Mouse (Mus musculus) hindbrain, embryonic 13.5 days (tissue): ENCODE data around the gene Slc16a13. TPM values are rescaled to one million over a fixed set of nuclear protein-coding genes. Genes with fewer than 3 reads are reported as not detected.
A peak's percentile ranks its signal among the peaks of the same experiment; 100 is the strongest.

Experiments
- ATAC-seq: fragments of 200-750 bp; cut with Nextera tagmentation; 2 replicates; pipeline ENCODE4 v1.8.0; 2017; ENCODE audit warnings: moderate TSS enrichment; ENCODE audit not compliant: low FRiP score
- H3K27ac ChIP-seq: fragments of 300-500 bp; sonication (generic); 2 replicates; pipeline ENCODE4 v1.5.1; 2015; ENCODE audit warnings: inconsistent platforms, mild to moderate bottlenecking, moderate library complexity
- H3K27me3 ChIP-seq: fragments of 300-500 bp; sonication (generic); 2 replicates; pipeline ENCODE4 v1.6.1; 2015; ENCODE audit warnings: mild to moderate bottlenecking, inconsistent platforms
- H3K36me3 ChIP-seq: fragments of 300-500 bp; sonication (generic); 2 replicates; pipeline ENCODE4 v1.6.1; 2015; ENCODE audit warnings: mild to moderate bottlenecking, inconsistent platforms
- H3K4me1 ChIP-seq: fragments of 300-500 bp; sonication (generic); replicated peaks from 2 replicates; pipeline ENCODE4 v1.6.1; 2015; ENCODE audit warnings: inconsistent platforms
- H3K4me2 ChIP-seq: fragments of 300-500 bp; sonication (generic); 2 replicates; pipeline ENCODE4 v1.6.1; 2015; ENCODE audit warnings: inconsistent platforms, mild to moderate bottlenecking, moderate library complexity
- H3K4me3 ChIP-seq: fragments of 300-500 bp; sonication (generic); 2 replicates; pipeline ENCODE4 v1.5.1; 2015; ENCODE audit warnings: mild to moderate bottlenecking, inconsistent platforms
- H3K9ac ChIP-seq: fragments of 300-500 bp; sonication (generic); 2 replicates; pipeline ENCODE4 v1.6.1; 2015; ENCODE audit warnings: mild to moderate bottlenecking, inconsistent platforms
- H3K9me3 ChIP-seq: fragments of 300-500 bp; sonication (generic); 2 replicates; pipeline ENCODE4 v1.6.1; 2016; ENCODE audit warnings: inconsistent platforms
- WGBS: fragments of 180-500 bp; shearing (Covaris S2); methylation state at CpG from one replicate; pipeline ENCODE4 v1.1.7; 2015; 5-methylcytosine and 5-hydroxymethylcytosine counted together
- polyA plus RNA-seq: library from polyadenylated mRNA; unstranded; fragments of >200 nt; fragmentation: Nextera tagmentation; extraction: Ambion mirVana; gene quantifications from 2 replicates; pipeline ENCODE4 v1.2.1, GENCODE M21; 2015

The Slc16a13 gene
- polyA plus RNA-seq, 1 experiment from 2014 or later = 16.1 TPM

- Histone ChIP-seq H3K9me3 (no peaks in the 10 kb centered on the region), H3K4me3 (no peak overlapping the region), H3K4me2 (no peak overlapping the region), H3K27me3 (peaks cover 45% of the 10 kb centered on the region), H3K27ac (no peak overlapping the region), H3K9ac (0 out of 2 replicates have a peak overlapping the region, but pooled peaks have one; percentile 89), H3K4me1 (peaks cover 59% of the 10 kb centered on the region), H3K36me3 (peaks cover 10% of the 10 kb centered on the region)
- ATAC-seq = no peak
- 93% methylated on average over 4 of the region's 4 CpGs for WGBS
These were observed 2.8 kb downstream of the Slc16a13 start for GRCm38 (mm10) chr11:70218039-70218438.

- WGBS = 50% methylated on average over 3 of the region's 3 CpGs
- H3K36me3 ChIP-seq = peaks cover 10% of the 10 kb centered on the region
- no peak overlapping the region for H3K27ac ChIP-seq
- no peak overlapping the region for H3K9ac ChIP-seq
- ATAC-seq = no peak
- H3K27me3 ChIP-seq = peaks cover 60% of the 10 kb centered on the region
- H3K9me3 ChIP-seq = no peaks in the 10 kb centered on the region
- peaks cover 51% of the 10 kb centered on the region for H3K4me1 ChIP-seq
- no peak overlapping the region for H3K4me3 ChIP-seq
- no peak overlapping the region for H3K4me2 ChIP-seq
These were observed 4.8 kb downstream of the Slc16a13 start for GRCm38 (mm10) chr11:70216103-70216502.

GRCm38 (mm10) chr11:70215301-70215700 is 5.6 kb downstream of the Slc16a13 start:
- WGBS = 10% methylated on average over 22 of the region's 22 CpGs
- Histone ChIP-seq H3K36me3 (peaks cover 10% of the 10 kb centered on the region), H3K4me3 (peak overlapping the region; percentile 7), H3K4me2 (peak overlapping the region; percentile 68; the same call in 1 of the 2 replicates), H3K27me3 (peaks cover 64% of the 10 kb centered on the region), H3K4me1 (peaks cover 50% of the 10 kb centered on the region), H3K9ac (0 out of 2 replicates have a peak overlapping the region, but pooled peaks have one; percentile 6), H3K9me3 (no peaks in the 10 kb centered on the region), H3K27ac (no peak overlapping the region)
- ATAC-seq = no peak

- Histone ChIP-seq H3K4me1 (peaks cover 45% of the 10 kb centered on the region), H3K27ac (no peak overlapping the region), H3K36me3 (peaks cover 10% of the 10 kb centered on the region), H3K4me2 (peak overlapping the region; percentile 68), H3K9me3 (no peaks in the 10 kb centered on the region), H3K4me3 (peak overlapping the region; percentile 39), H3K9ac (no peak overlapping the region; the same call in 1 of the 2 replicates), H3K27me3 (peaks cover 64% of the 10 kb centered on the region)
- 3% methylated on average over 18 of the region's 18 CpGs for WGBS
- 0 out of 2 replicates have a peak, but pooled peaks have one; percentile 32 for ATAC-seq
These were observed 6.0 kb downstream of the Slc16a13 start for GRCm38 (mm10) chr11:70214856-70215209.

DNA sequence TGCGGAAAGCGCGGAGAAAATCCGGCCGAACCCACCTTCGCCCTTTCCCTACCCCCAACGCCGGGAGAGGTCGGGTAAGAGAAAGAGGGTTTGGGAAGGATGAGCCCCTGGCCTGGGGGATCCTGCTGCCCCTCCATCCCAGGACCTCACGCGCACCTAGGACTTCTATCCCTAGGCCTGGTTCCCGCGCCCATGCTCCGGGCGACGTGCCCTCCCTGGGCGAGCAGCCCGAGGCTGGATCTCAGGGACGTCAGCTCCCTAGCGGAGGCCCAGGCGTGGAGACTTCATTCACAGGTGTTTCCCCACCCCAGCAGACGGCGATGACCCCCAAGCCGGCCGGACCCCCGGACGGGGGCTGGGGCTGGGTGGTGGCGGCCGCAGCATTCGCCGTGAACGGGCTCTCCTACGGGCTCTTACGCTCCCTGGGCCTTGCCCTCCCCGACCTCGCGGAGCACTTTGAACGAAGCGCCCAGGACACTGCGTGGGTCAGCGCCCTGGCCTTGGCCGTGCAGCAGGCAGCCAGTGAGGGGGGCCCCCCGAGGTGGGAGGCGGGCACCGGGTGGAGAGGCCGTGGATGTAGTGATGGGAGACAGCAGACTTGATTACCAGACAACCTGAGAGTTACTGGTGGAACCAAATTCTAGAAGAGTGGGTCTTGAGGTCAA is 6.5 kb downstream of the Slc16a13 start:
- peak overlapping the region; percentile 39 for H3K4me3 ChIP-seq
- no peaks in the 10 kb centered on the region for H3K9me3 ChIP-seq
- ATAC-seq = 0 out of 2 replicates have a peak, but pooled peaks have one; percentile 37
- peak overlapping the region; percentile 73 for H3K9ac ChIP-seq
- WGBS = under 1% methylated on average over 46 of the region's 46 CpGs
- peaks cover 64% of the 10 kb centered on the region for H3K27me3 ChIP-seq
- H3K36me3 ChIP-seq = peaks cover 10% of the 10 kb centered on the region
- H3K4me1 ChIP-seq = peaks cover 40% of the 10 kb centered on the region
- no peak overlapping the region for H3K27ac ChIP-seq
- H3K4me2 ChIP-seq = peak overlapping the region; percentile 68

- H3K4me3 ChIP-seq = peak overlapping the region; percentile 39
- peaks cover 34% of the 10 kb centered on the region for H3K4me1 ChIP-seq
- H3K9me3 ChIP-seq = no peaks in the 10 kb centered on the region
- H3K4me2 ChIP-seq = peak overlapping the region; percentile 68
- ATAC-seq = no peak
- H3K27me3 ChIP-seq = peaks cover 64% of the 10 kb centered on the region
- no peak overlapping the region for H3K27ac ChIP-seq
- peak overlapping the region; percentile 73 for H3K9ac ChIP-seq
- whole genome bisulfite sequencing = 6% methylated on average over 26 of the region's 26 CpGs
- peaks cover 10% of the 10 kb centered on the region for H3K36me3 ChIP-seq
These were observed 7.1 kb downstream of the Slc16a13 start for GRCm38 (mm10) chr11:70213736-70214135.

DNA sequence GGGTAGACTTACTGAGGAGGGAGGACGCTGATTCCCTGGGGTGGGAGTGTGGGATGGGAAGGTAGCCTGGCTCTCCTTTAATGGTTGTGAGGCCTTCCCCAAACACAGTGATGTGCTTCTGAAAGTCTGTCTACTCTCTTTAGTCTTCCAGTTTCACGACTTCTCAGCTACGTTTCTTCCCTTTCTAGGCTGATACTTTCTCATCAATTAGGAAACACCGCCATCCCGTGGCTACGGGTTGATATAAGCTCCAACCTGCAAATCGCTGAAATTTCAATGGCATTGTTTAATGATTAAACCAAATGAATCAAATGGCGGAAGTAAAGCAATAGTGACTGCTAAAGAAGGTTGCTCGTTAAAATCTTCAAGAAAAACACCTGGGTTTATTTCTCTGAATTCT is 8.0 kb downstream of the Slc16a13 start:
- Histone ChIP-seq H3K4me1 (peaks cover 27% of the 10 kb centered on the region), H3K9ac (no peak overlapping the region), H3K27me3 (peaks cover 64% of the 10 kb centered on the region), H3K36me3 (peaks cover 10% of the 10 kb centered on the region), H3K4me3 (no peak overlapping the region), H3K27ac (no peak overlapping the region), H3K4me2 (no peak overlapping the region), H3K9me3 (no peaks in the 10 kb centered on the region)
- 11% methylated on average over 9 of the region's 9 CpGs for WGBS
- ATAC-seq = no peak

DNA sequence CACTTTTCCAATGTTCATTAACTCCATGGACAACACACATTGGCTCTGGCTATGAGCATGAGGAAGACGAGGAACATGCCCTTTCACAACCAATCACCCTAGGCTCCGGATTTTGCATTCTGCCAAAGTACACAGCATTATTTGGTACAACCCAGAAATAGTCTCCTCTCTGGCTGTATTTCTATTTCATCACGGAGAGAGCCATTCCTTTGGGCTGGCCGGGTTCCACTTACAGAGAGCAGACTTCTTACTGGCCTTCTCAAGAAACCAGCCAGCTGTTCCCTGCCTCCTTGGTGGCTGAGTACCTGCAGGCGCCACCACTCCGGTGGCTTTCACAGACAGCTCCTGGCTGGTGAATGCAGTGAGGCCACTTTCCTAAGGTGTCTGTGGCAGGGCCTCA is 8.4 kb downstream of the Slc16a13 start, which contains the start of gene Slc16a11:
TSS of gene Slc16a11 (plus strand) at position 330 of the 400 bp plus-strand sequence.
- Histone ChIP-seq H3K4me3 (peak within 1 kb of the TSS; percentile 39), H3K36me3 (peaks cover 6% of the 10 kb centered on the region), H3K9ac (peak within 1 kb of the TSS; percentile 73), H3K27ac (no peak within 1 kb of the TSS), H3K4me1 (peaks cover 27% of the 10 kb centered on the region), H3K9me3 (no peaks in the 10 kb centered on the region), H3K27me3 (peaks cover 62% of the 10 kb centered on the region), H3K4me2 (peak within 1 kb of the TSS; percentile 68)
- ATAC-seq = no peak
- 64% methylated on average over 6 of the region's 6 CpGs for WGBS

GRCm38 (mm10) chr11:70211972-70212371 is 8.9 kb downstream of the Slc16a13 start:
- Histone ChIP-seq H3K9ac (no peak overlapping the region), H3K4me1 (peaks cover 27% of the 10 kb centered on the region), H3K36me3 (peaks cover 1% of the 10 kb centered on the region), H3K27ac (no peak overlapping the region), H3K4me3 (no peak overlapping the region), H3K9me3 (no peaks in the 10 kb centered on the region), H3K4me2 (no peak overlapping the region), H3K27me3 (peaks cover 58% of the 10 kb centered on the region)
- ATAC-seq = no peak
- WGBS = 81% methylated on average over 6 of the region's 6 CpGs

DNA sequence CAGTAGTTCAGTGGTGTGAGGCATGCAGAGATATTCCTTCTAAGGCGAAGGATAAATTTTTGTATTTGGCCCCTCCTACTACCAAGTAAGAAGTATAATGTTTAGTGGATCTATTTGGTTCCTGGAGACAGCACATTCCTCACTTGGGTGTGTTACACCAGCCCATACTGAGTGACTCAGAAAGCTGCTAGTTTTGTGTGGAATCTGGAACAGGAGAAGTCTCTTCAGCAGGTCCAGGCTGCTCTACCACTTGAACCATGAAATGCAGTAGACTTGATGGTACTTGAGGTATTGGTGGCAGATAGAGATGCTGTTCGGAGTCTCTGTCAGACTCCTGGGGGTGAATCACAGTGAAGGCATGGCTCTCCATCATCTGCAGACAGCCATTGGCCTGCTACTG is 10.2 kb downstream of the Slc16a13 start:
- Histone ChIP-seq H3K9ac (no peak overlapping the region), H3K9me3 (no peaks in the 10 kb centered on the region), H3K4me3 (no peak overlapping the region), H3K4me2 (no peak overlapping the region), H3K27ac (no peak overlapping the region), H3K36me3 (no peaks in the 10 kb centered on the region), H3K27me3 (peaks cover 51% of the 10 kb centered on the region), H3K4me1 (peaks cover 27% of the 10 kb centered on the region)
- no peak for ATAC-seq
- 88% methylated on average over 2 of the region's 2 CpGs for WGBS

DNA sequence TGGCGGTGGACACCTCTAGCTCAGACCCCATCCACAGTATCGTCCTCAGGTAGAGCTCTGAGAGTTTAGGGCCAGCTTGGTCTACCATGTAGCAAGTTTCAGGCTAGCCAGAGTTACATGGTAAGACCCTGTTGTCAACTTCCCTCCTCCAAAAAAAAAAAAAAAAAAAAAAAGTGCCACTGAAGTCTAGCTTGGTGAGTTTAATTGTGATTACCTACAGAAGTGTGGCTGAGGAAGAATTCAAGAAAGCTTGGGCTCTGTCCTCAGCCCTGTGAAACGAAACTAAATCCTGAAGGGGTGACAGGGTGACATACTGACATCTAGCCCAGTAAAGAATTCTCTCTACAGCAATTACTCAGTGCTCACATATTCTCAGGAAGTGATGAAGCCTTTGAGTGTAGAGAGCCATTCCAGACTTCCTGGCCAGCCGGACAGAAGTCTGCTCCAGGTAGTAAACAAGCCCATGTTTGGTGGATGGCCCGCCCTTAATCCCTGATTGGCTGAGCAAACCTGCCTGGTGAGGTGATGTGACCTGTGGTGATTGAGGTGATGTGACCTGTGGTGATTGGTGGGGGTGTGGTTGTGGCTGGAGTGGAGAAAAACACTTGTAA is 12.0 kb downstream of the Slc16a13 start:
- H3K4me1 ChIP-seq = peaks cover 9% of the 10 kb centered on the region
- H3K27ac ChIP-seq = no peak overlapping the region
- ATAC-seq = no peak
- 87% methylated on average over 5 of the region's 5 CpGs for WGBS
- no peak overlapping the region for H3K4me2 ChIP-seq
- H3K27me3 ChIP-seq = peaks cover 33% of the 10 kb centered on the region
- H3K4me3 ChIP-seq = no peak overlapping the region
- no peaks in the 10 kb centered on the region for H3K9me3 ChIP-seq
- H3K36me3 ChIP-seq = no peaks in the 10 kb centered on the region
- no peak overlapping the region for H3K9ac ChIP-seq

GRCm38 (mm10) chr11:70207283-70207682 is 13.6 kb downstream of the Slc16a13 start:
- Histone ChIP-seq H3K9ac (no peak overlapping the region), H3K4me3 (no peak overlapping the region), H3K36me3 (no peaks in the 10 kb centered on the region), H3K27ac (no peak overlapping the region), H3K27me3 (peaks cover 25% of the 10 kb centered on the region), H3K9me3 (no peaks in the 10 kb centered on the region), H3K4me2 (no peak overlapping the region), H3K4me1 (no peaks in the 10 kb centered on the region)
- WGBS = 90% methylated on average over 7 of the region's 7 CpGs
- no peak for ATAC-seq
